Mouse (Mus musculus): ENCODE measurements at regions not wholly inside any gene's neighbourhood (a gene's known extent, or its start where the extent isn't known, plus 50 kb on each side); places are given as distances from the start of the nearest gene placed in this dataset. TPM values are rescaled to one million over a fixed set of nuclear protein-coding genes. Genes with fewer than 3 reads are reported as not detected.

GRCm38 (mm10) chr11:24843839-24844738 is 766.2 kb downstream of the Bcl11a start:
- WGBS = 77% methylated on average over 2 of the region's 2 CpGs
- H3K4me3 ChIP-seq (ENCODE audit: low read depth, low read length) = no peak overlapping the region

GRCm38 (mm10) chr11:24856991-24857390 is 779.1 kb downstream of the Bcl11a start:
- Histone ChIP-seq H3K9ac (replicated peaks; ENCODE audit: low read depth, low read length) (no peak overlapping the region), H3K27me3 (ENCODE audit: control insufficient read depth, insufficient read depth, low read length) (no peaks in the 10 kb centered on the region), H3K36me3 (ENCODE audit: control insufficient read depth, insufficient read depth, low read length) (no peaks in the 10 kb centered on the region), H3K27ac (ENCODE audit: low read depth, low read length) (no peak overlapping the region), H3K9me3 (ENCODE audit: control insufficient read depth, low read length) (no peaks in the 10 kb centered on the region), H3K4me1 (ENCODE audit: control insufficient read depth, insufficient read depth, low read length) (no peaks in the 10 kb centered on the region), H3K4me2 (ENCODE audit: low read depth, low read length) (no peak overlapping the region), H3K4me3 (ENCODE audit: low read depth, low read length) (no peak overlapping the region)
- WGBS = 92% methylated on average over 6 of the region's 6 CpGs
- ATAC-seq (ENCODE audit: low read depth) = no peak

More at GRCm38 (mm10) chr11:24843839-24844738, 766.2 kb downstream of the Bcl11a start:
- no peak overlapping the region for H3K4me2 ChIP-seq (ENCODE audit: low read depth, low read length)
- no peaks in the 10 kb centered on the region for H3K9me3 ChIP-seq (ENCODE audit: control insufficient read depth, low read length)
- H3K4me1 ChIP-seq (ENCODE audit: control insufficient read depth, insufficient read depth, low read length) = no peaks in the 10 kb centered on the region
- ATAC-seq (ENCODE audit: low read depth) = no peak
- no peaks in the 10 kb centered on the region for H3K27me3 ChIP-seq (ENCODE audit: control insufficient read depth, insufficient read depth, low read length)
- H3K36me3 ChIP-seq (ENCODE audit: control insufficient read depth, insufficient read depth, low read length) = no peaks in the 10 kb centered on the region
- no peak overlapping the region for H3K27ac ChIP-seq (ENCODE audit: low read depth, low read length)
- no peak overlapping the region for H3K9ac ChIP-seq (replicated peaks; ENCODE audit: low read depth, low read length)

GRCm38 (mm10) chr11:24864637-24865036 is 786.8 kb downstream of the Bcl11a start:
- ATAC-seq (ENCODE audit: low read depth) = no peak
- Histone ChIP-seq H3K27ac (ENCODE audit: low read depth, low read length) (no peak overlapping the region), H3K4me2 (ENCODE audit: low read depth, low read length) (no peak overlapping the region), H3K36me3 (ENCODE audit: control insufficient read depth, insufficient read depth, low read length) (no peaks in the 10 kb centered on the region), H3K27me3 (ENCODE audit: control insufficient read depth, insufficient read depth, low read length) (no peaks in the 10 kb centered on the region), H3K4me1 (ENCODE audit: control insufficient read depth, insufficient read depth, low read length) (no peaks in the 10 kb centered on the region), H3K9ac (replicated peaks; ENCODE audit: low read depth, low read length) (no peak overlapping the region), H3K9me3 (ENCODE audit: control insufficient read depth, low read length) (no peaks in the 10 kb centered on the region), H3K4me3 (ENCODE audit: low read depth, low read length) (no peak overlapping the region)
- WGBS = 57% methylated on average over 11 of the region's 11 CpGs

GRCm38 (mm10) chr11:24865067-24865796 is 787.4 kb downstream of the Bcl11a start:
- Histone ChIP-seq H3K27me3 (ENCODE audit: control insufficient read depth, insufficient read depth, low read length) (no peaks in the 10 kb centered on the region), H3K4me2 (ENCODE audit: low read depth, low read length) (no peak overlapping the region), H3K36me3 (ENCODE audit: control insufficient read depth, insufficient read depth, low read length) (no peaks in the 10 kb centered on the region), H3K9ac (replicated peaks; ENCODE audit: low read depth, low read length) (no peak overlapping the region), H3K27ac (ENCODE audit: low read depth, low read length) (no peak overlapping the region), H3K9me3 (ENCODE audit: control insufficient read depth, low read length) (no peaks in the 10 kb centered on the region), H3K4me1 (ENCODE audit: control insufficient read depth, insufficient read depth, low read length) (no peaks in the 10 kb centered on the region), H3K4me3 (ENCODE audit: low read depth, low read length) (no peak overlapping the region)
- ATAC-seq (ENCODE audit: low read depth) = no peak
- WGBS = 72% methylated on average over 3 of the region's 3 CpGs

Small RNA genes lying in the stretch of these regions (microRNA-seq; reads per million reads assigned to microRNA genes)
- gene Gm25507 = not detected

All from neural tube, embryonic 14.5 days (tissue).